ENCODE assay signal across 9 mouse cellular contexts in genomic region chr2:179200495-179200894, GRCm38 (mm10).
DNase-seq lines count a peak whose midpoint lies in the region; ATAC-seq lines count a peak whose summit lies in the region.
"Had no signal": no experiment of that assay in that cellular context is flagged by ENCODE, and none has a peak within 500 bp of the region (broad histone marks: within the 10 kb centered on the region; RNA-seq: fewer than 3 reads in every experiment).

No protein-coding gene starts in this region.

- no peak overlapping the region for H3K9ac ChIP-seq in midbrain, embryonic 14.5 days (replicated peaks; ENCODE audit: low read length)
- H3K9ac ChIP-seq in midbrain, embryonic 11.5 days (ENCODE audit: low read length): no peak overlapping the region
- H3K9ac ChIP-seq in stomach, embryonic 14.5 days (replicated peaks; ENCODE audit: low read depth, low read length): no peak overlapping the region
- no peak overlapping the region for H3K9ac ChIP-seq in forebrain, embryonic 13.5 days

- no peaks in the 10 kb centered on the region for H3K27me3 ChIP-seq in midbrain, embryonic 14.5 days (ENCODE audit: control insufficient read depth, insufficient read depth, low read length)
- H3K27me3 ChIP-seq in midbrain, embryonic 11.5 days (ENCODE audit: control insufficient read depth, insufficient read depth, low read length): no peaks in the 10 kb centered on the region
- H3K27me3 ChIP-seq in stomach, embryonic 14.5 days (ENCODE audit: control insufficient read depth, insufficient read depth, low read length): no peaks in the 10 kb centered on the region
- 0 out of 2 replicates have a peak, but pooled peaks cover 3% of the 10 kb centered on the region for H3K27me3 ChIP-seq in forebrain, embryonic 13.5 days
- H3K27me3 ChIP-seq: CH12.LX had no signal

- no peaks in the 10 kb centered on the region; the same call in 1 of the 2 replicates for H3K4me1 ChIP-seq in midbrain, embryonic 14.5 days (ENCODE audit: control insufficient read depth, insufficient read depth, low read length)
- no peaks in the 10 kb centered on the region for H3K4me1 ChIP-seq in midbrain, embryonic 11.5 days (ENCODE audit: control insufficient read depth, insufficient read depth, low read length)
- no peaks in the 10 kb centered on the region for H3K4me1 ChIP-seq in stomach, embryonic 14.5 days (ENCODE audit: control insufficient read depth, insufficient read depth, low read length)
- 0 out of 2 replicates have a peak, but pooled peaks cover 6% of the 10 kb centered on the region for H3K4me1 ChIP-seq in forebrain, embryonic 13.5 days

- no peak for ATAC-seq in midbrain, embryonic 14.5 days (ENCODE audit: low FRiP score, low TSS enrichment)
- no peak for ATAC-seq in midbrain, embryonic 11.5 days (ENCODE audit: low FRiP score)
- ATAC-seq in stomach, embryonic 14.5 days (ENCODE audit: insufficient number of reproducible peaks, insufficient read depth, low FRiP score, low read depth): 0 out of 2 replicates have a peak, but pooled peaks have one; percentile 53
- ATAC-seq in forebrain, embryonic 13.5 days: no peak

- H3K4me3 ChIP-seq in midbrain, embryonic 14.5 days (replicated peaks; ENCODE audit: low read depth, low read length): no peak overlapping the region
- no peak overlapping the region for H3K4me3 ChIP-seq in midbrain, embryonic 11.5 days (ENCODE audit: low read depth, low read length)
- no peak overlapping the region for H3K4me3 ChIP-seq in stomach, embryonic 14.5 days (ENCODE audit: low read depth, low read length)
- H3K4me3 ChIP-seq in forebrain, embryonic 13.5 days: no peak overlapping the region

- H3K9me3 ChIP-seq in midbrain, embryonic 14.5 days (ENCODE audit: control insufficient read depth, low read length): no peaks in the 10 kb centered on the region
- H3K9me3 ChIP-seq in midbrain, embryonic 11.5 days (ENCODE audit: control insufficient read depth, low read length): no peaks in the 10 kb centered on the region
- no peaks in the 10 kb centered on the region for H3K9me3 ChIP-seq in stomach, embryonic 14.5 days (ENCODE audit: control insufficient read depth, low read depth, low read length)
- no peaks in the 10 kb centered on the region for H3K9me3 ChIP-seq in forebrain, embryonic 13.5 days (replicated peaks)

- WGBS in midbrain, embryonic 14.5 days: 7% methylated on average over 6 of the region's 6 CpGs
- 21% methylated on average over 6 of the region's 6 CpGs for WGBS in midbrain, embryonic 11.5 days
- WGBS in stomach, embryonic 14.5 days: 7% methylated on average over 6 of the region's 6 CpGs
- 12% methylated on average over 6 of the region's 6 CpGs for WGBS in forebrain, embryonic 13.5 days

- no peaks in the 10 kb centered on the region for H3K36me3 ChIP-seq in midbrain, embryonic 14.5 days (ENCODE audit: control insufficient read depth, insufficient read depth, low read length)
- H3K36me3 ChIP-seq in midbrain, embryonic 11.5 days (ENCODE audit: control insufficient read depth, insufficient read depth, low read length): no peaks in the 10 kb centered on the region
- H3K36me3 ChIP-seq in stomach, embryonic 14.5 days (ENCODE audit: control insufficient read depth, insufficient read depth, low read length): no peaks in the 10 kb centered on the region
- no peaks in the 10 kb centered on the region for H3K36me3 ChIP-seq in forebrain, embryonic 13.5 days (ENCODE audit: poor library complexity, severe bottlenecking)

- H3K4me2 ChIP-seq in midbrain, embryonic 14.5 days (ENCODE audit: low read length): no peak overlapping the region
- H3K4me2 ChIP-seq in midbrain, embryonic 11.5 days: no peak overlapping the region
- no peak overlapping the region for H3K4me2 ChIP-seq in stomach, embryonic 14.5 days (replicated peaks; ENCODE audit: low read depth, low read length)
- H3K4me2 ChIP-seq in forebrain, embryonic 13.5 days: no peak overlapping the region

- no peak overlapping the region for H3K27ac ChIP-seq in midbrain, embryonic 14.5 days (replicated peaks; ENCODE audit: low read depth, low read length)
- no peak overlapping the region for H3K27ac ChIP-seq in midbrain, embryonic 11.5 days (ENCODE audit: low read depth, low read length)
- no peak overlapping the region for H3K27ac ChIP-seq in stomach, embryonic 14.5 days (ENCODE audit: low read length)
- no peak overlapping the region for H3K27ac ChIP-seq in forebrain, embryonic 13.5 days

- DNase-seq in gastrocnemius, postnatal 4 days (ENCODE audit: low spot score in 2 of 2): peak; percentile 33 to 53
- no peak for DNase-seq in gastrocnemius, postnatal 25 days
- DNase-seq in midbrain, embryonic 14.5 days: peak; percentile 49
- DNase-seq in midbrain, embryonic 11.5 days (ENCODE audit: low spot score, missing footprints): no peak
- peak; percentile 75 for DNase-seq in heart, postnatal 4 days
- no peak for DNase-seq in spleen, postnatal 4 days (ENCODE audit: low spot score in 2 of 2)

Comparison
In these comparisons a context has a peak if more than half of its experiments do, and no peak if none do; other contexts are left out.
1. DNase-seq: peak in gastrocnemius, postnatal 4 days (2 of 2), midbrain, embryonic 14.5 days (single experiment) and heart, postnatal 4 days (single experiment); none in gastrocnemius, postnatal 25 days (single experiment), midbrain, embryonic 11.5 days (single experiment) and spleen, postnatal 4 days (0 of 2).